Mouse (Mus musculus) cerebellum, postnatal 25 days (tissue): ENCODE measurements around the gene Lcn2.

ENCODE experiments used
- DNase-seq, 2 experiments: peaks; one replicate each; pipeline ENCODE4 v3.0.0; 2021; ENCODE audit warnings: mixed read lengths in 2 of 2

Lcn2 gene

DNA sequence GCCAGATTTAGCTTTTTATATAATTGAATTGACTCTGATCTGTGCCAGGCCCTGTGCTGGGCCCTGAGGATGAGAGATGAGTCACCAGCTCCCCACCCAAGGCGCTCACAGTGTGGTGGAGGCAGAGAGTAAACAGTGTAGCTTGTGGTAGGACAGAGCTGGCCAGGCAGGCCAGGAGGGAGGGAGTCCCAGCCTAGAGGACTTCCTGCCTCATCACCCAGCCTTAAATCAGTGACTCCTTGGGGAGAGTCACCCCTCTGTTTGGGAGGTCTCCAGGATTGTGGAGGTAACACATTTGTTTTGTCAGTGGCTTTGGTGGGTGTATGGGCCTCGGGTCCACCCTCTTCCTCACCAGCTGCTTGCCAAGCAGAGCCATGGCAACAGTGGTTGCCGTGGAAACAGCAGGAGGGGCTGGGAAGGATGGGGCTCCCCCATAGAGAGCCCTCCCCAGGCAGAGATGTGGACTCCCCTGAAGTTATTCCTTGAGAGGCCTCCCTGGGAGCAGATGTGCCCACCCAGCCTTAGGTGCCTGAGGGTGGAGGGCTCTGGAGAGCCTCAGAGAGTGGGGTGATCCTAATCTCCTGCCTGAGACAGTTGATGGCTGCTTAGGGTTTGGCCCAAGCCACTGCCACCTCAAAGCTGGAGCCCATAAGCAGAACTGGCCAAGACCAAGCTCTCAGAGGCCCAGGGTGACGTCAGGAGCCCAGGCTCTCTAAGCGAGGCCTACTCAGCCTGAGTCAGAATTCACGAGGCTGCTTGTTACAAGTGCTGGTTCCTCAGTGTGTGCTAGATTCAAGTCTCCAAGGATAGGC lies 45.3 kb downstream of the Lcn2 start:
- DNase-seq, result peak; percentile 88 to 89

DNA sequence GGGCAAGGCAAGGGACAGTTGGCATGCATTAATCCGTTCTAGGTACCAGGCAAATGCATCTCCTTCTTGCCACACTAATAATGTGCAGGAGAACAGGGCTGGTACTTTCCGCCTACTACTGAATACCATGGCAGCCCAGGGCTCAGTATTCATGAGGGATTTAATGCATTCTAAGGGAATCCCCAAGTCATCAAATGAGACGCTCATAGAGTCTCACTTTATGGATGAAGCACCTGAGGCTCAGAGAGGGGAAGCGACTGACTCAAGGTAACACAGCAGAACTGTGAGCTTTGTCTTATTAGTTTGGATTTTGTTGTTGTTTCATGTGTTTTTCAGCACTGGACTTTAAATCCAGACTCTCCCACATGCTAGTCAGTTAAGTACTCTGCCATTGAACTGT lies 46.0 kb downstream of the Lcn2 start:
- DNase-seq, result no peak

GRCm38 (mm10) chr2:32341634-32341939 lies 46.5 kb downstream of the Lcn2 start:
- peak; percentile 61 to 65 for DNase-seq

- DNase-seq, result peak; percentile 55 to 63
Observed at GRCm38 (mm10) chr2:32340836-32341633, 47.0 kb downstream of the Lcn2 start.

DNA sequence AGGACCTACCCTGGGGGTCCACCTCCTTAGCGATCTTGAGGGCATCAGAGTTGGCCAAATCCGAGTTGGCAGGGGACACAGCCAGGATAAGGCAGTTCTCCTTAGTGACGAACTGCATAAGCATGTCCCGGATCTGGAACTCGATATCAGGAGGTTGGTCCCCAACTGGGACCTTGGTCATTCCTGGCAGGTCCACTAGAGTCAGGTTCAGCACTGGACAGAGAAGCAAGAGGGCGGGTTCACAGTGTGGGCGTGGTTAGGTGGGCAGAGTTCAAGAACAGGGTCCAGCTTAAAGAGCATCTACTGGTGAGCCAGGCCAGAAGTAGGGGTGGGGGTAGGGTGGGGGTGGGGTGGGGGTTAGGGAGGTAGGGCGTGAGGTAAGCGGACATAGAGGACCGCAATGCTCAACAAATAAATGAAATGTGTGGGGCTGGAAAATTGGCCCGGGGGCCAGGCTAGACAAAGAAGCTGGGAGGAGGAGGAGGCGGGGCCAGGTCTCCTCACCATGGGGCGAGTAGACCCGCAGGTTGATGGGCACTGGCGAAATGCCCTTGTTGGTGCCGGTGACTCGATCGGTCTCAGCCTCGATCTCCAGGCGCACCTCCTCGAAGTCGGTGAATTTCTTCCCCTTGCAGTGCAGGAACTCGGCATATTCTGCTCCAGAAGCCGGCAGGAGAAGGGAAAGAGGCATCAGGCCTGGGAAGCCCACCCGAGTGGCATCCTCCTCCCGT lies 48.0 kb downstream of the Lcn2 start:
- DNase-seq, result peak in 1 of 2 experiments; percentile 61

DNA sequence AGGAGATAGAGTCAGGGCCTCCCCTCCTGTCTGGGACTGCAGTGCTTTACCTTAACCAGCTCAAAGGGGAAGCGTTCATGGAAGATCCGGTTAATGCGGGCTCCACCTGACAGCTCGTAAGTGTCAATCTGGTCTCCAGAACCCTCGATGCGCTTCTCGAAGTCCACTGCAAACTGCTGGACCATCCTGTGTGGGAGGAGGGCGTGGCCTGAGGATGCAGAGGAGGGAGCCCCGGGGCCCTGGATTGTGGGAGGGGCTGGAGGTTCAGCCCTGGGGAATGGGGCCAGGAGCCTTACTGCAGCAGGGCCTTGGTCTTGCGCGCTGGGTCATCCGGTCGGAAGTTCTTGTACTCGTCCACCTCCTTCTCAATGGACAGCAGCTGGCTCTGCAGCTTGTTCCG lies 52.2 kb downstream of the Lcn2 start:
- DNase-seq, result peak in 1 of 2 experiments; percentile 35
